Mouse (Mus musculus): ENCODE data around the gene Gm20604. TPM values are rescaled to one million over a fixed set of nuclear protein-coding genes. Genes with fewer than 3 reads are reported as not detected.

Gene Gm20604
- total RNA-seq (2012; rRNA removed) = 8.7 and 10.1 TPM in 2 replicates

DNA sequence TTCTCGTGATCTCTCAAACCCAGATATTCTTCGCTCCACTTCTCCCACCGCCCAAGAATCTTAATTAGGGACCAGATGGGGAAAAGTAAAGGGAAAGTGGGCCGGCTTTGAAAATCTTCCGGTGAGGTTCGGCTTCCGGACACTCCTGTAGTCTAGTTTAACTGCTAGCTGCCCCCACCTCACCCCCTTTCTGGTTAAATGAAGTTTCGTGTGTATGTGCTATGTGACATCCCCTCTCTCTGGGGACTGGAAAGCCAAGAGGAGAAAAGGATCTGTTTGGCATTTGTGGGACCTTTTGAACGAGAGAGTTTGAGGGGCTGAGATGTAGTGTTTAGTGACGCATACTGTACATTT lies at the start of gene Gm20604:
TSS of gene Gm20604 (minus strand) at position 270 of the 354 bp plus-strand sequence.
- no peak for DNase-seq (ENCODE audit: low read depth, low spot score)
- Histone ChIP-seq H3K27ac (ENCODE audit: insufficient read depth, low read depth, low read length, poor library complexity, severe bottlenecking) (peak within 1 kb of the TSS; percentile 92), H3K9me3 (ENCODE audit: control insufficient read depth, insufficient read depth, low read depth, low read length) (no peaks in the 10 kb centered on the region), H3K9ac (ENCODE audit: insufficient read depth, low read depth, low read length, poor library complexity, severe bottlenecking) (peak within 1 kb of the TSS; percentile 95), H3K36me3 (ENCODE audit: control insufficient read depth, insufficient read depth, low read length, poor library complexity, severe bottlenecking) (peaks cover 9% of the 10 kb centered on the region), H3K4me3 (ENCODE audit: insufficient read depth in 1 of 2, low read depth in 1 of 2, low read length in 2 of 2, poor library complexity in 1 of 2, severe bottlenecking in 1 of 2) (peak within 1 kb of the TSS; percentile 91 to 97), H3K4me1 (ENCODE audit: control insufficient read depth in 2 of 2, insufficient read depth in 2 of 2, low read length in 2 of 2, poor library complexity in 1 of 2) (0 out of 4 replicates have a peak, but pooled peaks cover 0 to 4% of the 10 kb centered on the region in 2 experiments)
- TF ChIP-seq MAFK (IDR thresholded peaks at IDR 0.05; ENCODE audit: insufficient read depth, low read depth, low read length) (no peak), ZC3H11A (IDR thresholded peaks at IDR 0.05; ENCODE audit: borderline replicate concordance, low read depth, low read length) (no peak), ZNF384 (IDR thresholded peaks at IDR 0.05; ENCODE audit: low read depth, low read length) (no peak), HCFC1 (IDR thresholded peaks at IDR 0.05; ENCODE audit: borderline replicate concordance, insufficient read depth, low read length) (no peak), CHD2 (IDR thresholded peaks at IDR 0.05; ENCODE audit: low read depth, low read length) (no peak)
- in situ Hi-C loops (cut with MboI; ENCODE audit: low sequenced_read_pairs in 2 of 2, unreplicated experiment in 2 of 2) = loop anchor here in 1 of 2 experiments (25.0 kb wide), 1 partner anchor 771 kb away; the partner anchor contains the start of gene Cpsf2

DNA sequence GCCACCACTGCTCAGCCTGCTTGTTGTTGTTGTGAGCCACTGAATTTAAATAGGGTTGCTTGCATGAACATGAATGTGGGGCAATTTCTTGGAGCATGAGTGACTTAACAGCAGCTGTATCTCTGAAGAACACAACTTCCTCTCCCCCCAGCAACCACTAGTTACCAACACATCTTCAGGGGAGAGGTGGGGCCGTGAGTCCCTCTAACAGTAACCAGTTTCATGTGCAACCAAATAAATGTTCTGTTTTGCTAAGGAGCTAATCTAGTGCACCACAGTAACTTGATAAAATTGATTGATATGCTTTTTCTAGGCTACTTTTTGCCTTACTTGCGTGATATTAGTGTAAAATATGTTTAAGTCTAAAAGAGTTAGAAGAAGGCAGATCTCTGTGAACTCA lies 41.1 kb upstream of the Gm20604 start:
- Histone ChIP-seq H3K27ac (ENCODE audit: insufficient read depth, low read depth, low read length, poor library complexity, severe bottlenecking) (no peak overlapping the region), H3K9me3 (ENCODE audit: control insufficient read depth, insufficient read depth, low read depth, low read length) (no peaks in the 10 kb centered on the region), H3K9ac (ENCODE audit: insufficient read depth, low read depth, low read length, poor library complexity, severe bottlenecking) (no peak overlapping the region), H3K4me3 (ENCODE audit: insufficient read depth in 1 of 2, low read depth in 1 of 2, low read length in 2 of 2, poor library complexity in 1 of 2, severe bottlenecking in 1 of 2) (no peak overlapping the region), H3K4me1 (ENCODE audit: control insufficient read depth in 2 of 2, insufficient read depth in 2 of 2, low read length in 2 of 2, poor library complexity in 1 of 2) (no peaks in the 10 kb centered on the region), H3K36me3 (ENCODE audit: control insufficient read depth, insufficient read depth, low read length, poor library complexity, severe bottlenecking) (no peaks in the 10 kb centered on the region)
- in situ Hi-C loops (cut with MboI; ENCODE audit: low sequenced_read_pairs in 2 of 2, unreplicated experiment in 2 of 2) = no loop called here
- no peak for DNase-seq (ENCODE audit: low read depth, low spot score)
- TF ChIP-seq ZNF384 (IDR thresholded peaks at IDR 0.05; ENCODE audit: low read depth, low read length) (no peak), ZC3H11A (IDR thresholded peaks at IDR 0.05; ENCODE audit: borderline replicate concordance, low read depth, low read length) (no peak), MAFK (IDR thresholded peaks at IDR 0.05; ENCODE audit: insufficient read depth, low read depth, low read length) (no peak), CHD2 (IDR thresholded peaks at IDR 0.05; ENCODE audit: low read depth, low read length) (no peak), HCFC1 (IDR thresholded peaks at IDR 0.05; ENCODE audit: borderline replicate concordance, insufficient read depth, low read length) (no peak)

DNA sequence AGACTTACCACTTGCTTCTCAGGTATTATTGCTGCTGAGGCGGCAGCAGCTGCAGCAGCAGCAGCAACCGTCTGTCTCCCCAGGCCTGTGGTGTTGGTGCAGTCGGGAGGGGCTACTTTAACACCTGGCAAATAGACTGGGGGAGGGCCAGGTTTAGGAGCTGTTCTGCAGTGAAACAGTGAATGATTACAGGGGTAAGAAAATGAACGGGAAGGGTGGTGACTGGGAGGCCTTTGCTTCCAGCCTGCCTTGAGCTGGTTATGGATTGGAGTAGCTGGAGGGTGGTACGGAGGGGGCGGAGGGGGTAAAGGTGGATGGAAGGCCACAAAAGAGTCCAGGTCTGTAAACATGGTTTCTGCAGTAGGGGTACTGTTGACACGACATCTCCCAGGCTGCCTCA lies 29.5 kb upstream of the Gm20604 start:
- in situ Hi-C loops (cut with MboI; ENCODE audit: low sequenced_read_pairs in 2 of 2, unreplicated experiment in 2 of 2) = no loop called here
- Histone ChIP-seq H3K9ac (ENCODE audit: insufficient read depth, low read depth, low read length, poor library complexity, severe bottlenecking) (no peak overlapping the region), H3K27ac (ENCODE audit: insufficient read depth, low read depth, low read length, poor library complexity, severe bottlenecking) (no peak overlapping the region), H3K36me3 (ENCODE audit: control insufficient read depth, insufficient read depth, low read length, poor library complexity, severe bottlenecking) (peaks cover 24% of the 10 kb centered on the region), H3K4me3 (ENCODE audit: insufficient read depth in 1 of 2, low read depth in 1 of 2, low read length in 2 of 2, poor library complexity in 1 of 2, severe bottlenecking in 1 of 2) (no peak overlapping the region), H3K9me3 (ENCODE audit: control insufficient read depth, insufficient read depth, low read depth, low read length) (no peaks in the 10 kb centered on the region), H3K4me1 (ENCODE audit: control insufficient read depth in 2 of 2, insufficient read depth in 2 of 2, low read length in 2 of 2, poor library complexity in 1 of 2) (peaks cover 0 to 6% of the 10 kb centered on the region in 2 experiments; a peak in 1 of 4 replicates)
- TF ChIP-seq ZNF384 (IDR thresholded peaks at IDR 0.05; ENCODE audit: low read depth, low read length) = no peak
- no peak for TF ChIP-seq CHD2 (IDR thresholded peaks at IDR 0.05; ENCODE audit: low read depth, low read length)
- TF ChIP-seq MAFK (IDR thresholded peaks at IDR 0.05; ENCODE audit: insufficient read depth, low read depth, low read length) = no peak
- no peak for TF ChIP-seq ZC3H11A (IDR thresholded peaks at IDR 0.05; ENCODE audit: borderline replicate concordance, low read depth, low read length)
- no peak for TF ChIP-seq HCFC1 (IDR thresholded peaks at IDR 0.05; ENCODE audit: borderline replicate concordance, insufficient read depth, low read length)
- no peak for DNase-seq (ENCODE audit: low read depth, low spot score)

DNA sequence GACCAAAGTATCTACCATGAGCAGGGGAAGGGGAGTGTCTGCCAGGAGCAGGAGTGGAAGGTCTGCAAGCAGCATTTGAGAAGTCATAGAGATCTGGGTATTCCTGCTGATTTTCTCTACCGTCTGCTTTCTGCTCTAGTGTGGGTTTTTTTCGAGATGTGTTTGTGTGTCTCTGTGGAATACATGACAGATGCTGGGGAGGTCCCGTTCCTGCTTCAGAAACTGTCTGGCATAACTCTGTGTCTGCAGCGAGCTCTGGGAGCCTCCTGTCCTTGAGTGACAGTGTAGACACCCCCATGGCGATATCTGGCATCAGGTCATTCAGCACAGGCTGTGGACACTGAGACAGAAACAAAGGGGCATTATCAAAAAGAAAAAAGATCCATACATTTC lies 27.1 kb upstream of the Gm20604 start:
- TF ChIP-seq HCFC1 (IDR thresholded peaks at IDR 0.05; ENCODE audit: borderline replicate concordance, insufficient read depth, low read length) (no peak), MAFK (IDR thresholded peaks at IDR 0.05; ENCODE audit: insufficient read depth, low read depth, low read length) (no peak), ZNF384 (IDR thresholded peaks at IDR 0.05; ENCODE audit: low read depth, low read length) (no peak), ZC3H11A (IDR thresholded peaks at IDR 0.05; ENCODE audit: borderline replicate concordance, low read depth, low read length) (no peak), CHD2 (IDR thresholded peaks at IDR 0.05; ENCODE audit: low read depth, low read length) (no peak)
- DNase-seq (ENCODE audit: low read depth, low spot score) = no peak
- Histone ChIP-seq H3K9ac (ENCODE audit: insufficient read depth, low read depth, low read length, poor library complexity, severe bottlenecking) (no peak overlapping the region), H3K36me3 (ENCODE audit: control insufficient read depth, insufficient read depth, low read length, poor library complexity, severe bottlenecking) (peaks cover 23% of the 10 kb centered on the region), H3K27ac (ENCODE audit: insufficient read depth, low read depth, low read length, poor library complexity, severe bottlenecking) (no peak overlapping the region), H3K4me1 (ENCODE audit: control insufficient read depth in 2 of 2, insufficient read depth in 2 of 2, low read length in 2 of 2, poor library complexity in 1 of 2) (peaks cover 0 to 6% of the 10 kb centered on the region in 2 experiments; a peak in 1 of 4 replicates), H3K9me3 (ENCODE audit: control insufficient read depth, insufficient read depth, low read depth, low read length) (no peaks in the 10 kb centered on the region), H3K4me3 (ENCODE audit: insufficient read depth in 1 of 2, low read depth in 1 of 2, low read length in 2 of 2, poor library complexity in 1 of 2, severe bottlenecking in 1 of 2) (no peak overlapping the region)
- in situ Hi-C loops (cut with MboI; ENCODE audit: low sequenced_read_pairs in 2 of 2, unreplicated experiment in 2 of 2) = no loop called here
